Mouse (Mus musculus) right cerebral cortex, postnatal 14 days (tissue): ENCODE data around the gene Pygl.
"Not testable (repeated sequence)": the region's sequence is repeated elsewhere in the genome, so short reads cannot be mapped to it uniquely, and the experiment has no call there.

Experiments
- DNase-seq: peaks from one replicate; pipeline ENCODE4 v3.0.0; 2022

The Pygl gene

GRCm38 (mm10) chr12:70156222-70156621 lies 75.1 kb downstream of the Pygl start:
- DNase-seq: no peak

DNA sequence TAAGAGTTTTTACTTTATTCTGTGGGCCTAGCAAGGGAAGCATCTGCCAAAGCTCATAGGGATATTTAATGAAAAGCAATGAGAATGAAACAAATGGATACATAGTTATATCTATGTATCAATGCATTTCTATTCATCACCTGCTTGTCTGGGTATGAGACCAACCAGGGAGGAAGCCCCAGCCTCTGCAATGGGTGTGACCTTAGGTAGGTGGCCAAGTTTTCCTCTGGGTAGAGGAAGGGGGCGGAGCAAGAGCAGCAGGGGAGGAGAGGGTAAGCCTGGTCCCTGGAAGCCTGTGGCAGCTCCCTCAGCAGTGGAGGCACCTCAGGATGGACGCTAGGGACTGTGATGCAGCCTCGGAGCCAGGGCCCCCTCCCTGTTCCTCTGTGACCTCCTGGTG lies 77.4 kb downstream of the Pygl start, which contains the start of gene Abhd12b:
Gene Abhd12b, plus strand, starts transcription at position 301 of the 400 bp plus-strand sequence.
- DNase-seq: no peak

- no peak for DNase-seq
Measured at GRCm38 (mm10) chr12:70148631-70149265, 82.5 kb downstream of the Pygl start.

- no peak for DNase-seq
Measured at GRCm38 (mm10) chr12:70147986-70148630, 83.2 kb downstream of the Pygl start.

DNA sequence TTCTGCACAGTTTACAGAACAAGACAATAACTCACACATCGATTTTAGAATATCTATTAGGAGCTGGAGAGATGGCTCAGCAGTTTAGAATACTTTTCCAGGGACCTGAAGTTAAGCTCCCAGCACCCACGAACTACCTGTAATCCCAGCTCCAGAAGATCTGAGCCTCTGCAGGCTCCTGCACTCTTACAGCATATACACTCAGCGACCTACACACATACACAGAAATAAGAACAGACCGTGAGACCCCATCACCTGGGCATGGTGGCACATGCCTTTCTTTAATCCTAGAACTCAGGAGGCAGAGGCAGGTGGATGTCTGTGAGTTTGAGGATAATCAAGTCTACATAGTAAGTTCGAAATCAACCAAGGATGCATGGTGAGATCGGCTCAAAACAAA lies 85.7 kb downstream of the Pygl start:
- DNase-seq: no peak

DNA sequence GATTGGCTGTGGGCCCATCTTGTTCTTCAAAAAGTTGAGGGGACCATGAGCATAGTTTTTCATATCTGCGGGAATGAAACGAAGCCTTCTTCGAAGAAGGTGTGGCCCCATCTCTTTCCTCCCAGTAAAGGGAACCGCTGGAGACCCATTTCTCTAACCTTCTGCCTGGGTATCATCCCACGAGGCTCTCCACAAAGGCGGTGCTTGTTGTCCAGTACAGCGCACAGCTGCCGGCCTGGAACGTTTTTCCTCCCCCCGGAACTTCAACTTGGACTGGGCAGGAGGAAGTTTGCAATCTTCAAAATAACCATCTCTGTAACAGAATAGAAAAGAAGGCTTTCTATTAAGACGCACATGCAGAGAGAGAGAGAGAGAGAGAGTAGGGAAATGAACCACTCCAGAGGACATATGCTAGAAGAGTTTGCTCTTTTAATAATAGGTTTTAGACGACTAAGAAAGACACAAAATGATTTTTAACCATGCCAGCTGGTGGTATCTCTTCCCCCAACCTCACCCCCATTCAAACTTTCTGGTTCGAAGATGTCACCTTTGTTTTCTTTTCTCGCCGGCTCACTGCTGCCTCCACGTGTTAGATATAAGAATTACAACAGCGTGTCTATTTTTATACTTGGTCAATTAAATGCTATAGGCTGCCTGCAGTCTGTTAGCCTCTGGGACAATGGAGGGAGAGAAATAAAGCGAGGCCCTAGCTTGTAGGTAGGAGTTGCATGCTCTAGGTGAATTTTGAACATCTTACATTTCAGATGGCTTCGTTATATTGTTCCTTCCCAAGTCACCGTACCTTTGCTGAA lies 86.4 kb downstream of the Pygl start:
- no peak for DNase-seq

- not testable (repeated sequence) for DNase-seq
Measured at GRCm38 (mm10) chr12:70144106-70144587, 87.1 kb downstream of the Pygl start.

GRCm38 (mm10) chr12:70140993-70141576 lies 90.2 kb downstream of the Pygl start:
- DNase-seq: no peak
